Mouse (Mus musculus): ENCODE data around the gene Btbd11.
A peak's percentile ranks its signal among the peaks of the same experiment; 100 is the strongest.

Btbd11 gene

DNA sequence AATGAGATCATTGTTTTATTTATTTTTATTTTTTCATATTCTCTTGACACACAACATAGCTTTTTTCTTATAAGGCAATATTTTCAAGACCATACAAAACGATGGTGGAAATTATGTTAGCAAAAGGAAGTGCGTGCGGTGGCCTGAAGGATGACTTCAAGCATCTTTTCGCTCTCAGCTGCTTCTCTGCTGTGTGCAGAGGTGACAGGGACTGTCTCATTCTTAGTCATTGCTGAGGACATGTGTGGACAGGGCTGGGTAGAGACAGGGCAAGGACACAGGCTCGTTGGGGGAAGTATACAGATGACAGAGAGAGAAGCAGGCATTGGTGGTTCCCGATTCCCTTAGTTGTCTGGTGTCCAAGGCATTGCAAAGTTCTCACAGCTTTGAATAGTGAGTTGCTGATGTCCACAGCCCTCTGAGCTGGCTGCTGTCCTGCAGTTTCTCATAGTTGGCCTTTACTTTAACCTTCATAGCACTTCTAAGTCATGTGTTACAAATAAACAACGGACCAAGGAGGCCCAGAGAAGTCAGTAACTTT lies 135.7 kb downstream of the Btbd11 start:
- DNase-seq (ENCODE audit: low read depth): peak; percentile 41

DNA sequence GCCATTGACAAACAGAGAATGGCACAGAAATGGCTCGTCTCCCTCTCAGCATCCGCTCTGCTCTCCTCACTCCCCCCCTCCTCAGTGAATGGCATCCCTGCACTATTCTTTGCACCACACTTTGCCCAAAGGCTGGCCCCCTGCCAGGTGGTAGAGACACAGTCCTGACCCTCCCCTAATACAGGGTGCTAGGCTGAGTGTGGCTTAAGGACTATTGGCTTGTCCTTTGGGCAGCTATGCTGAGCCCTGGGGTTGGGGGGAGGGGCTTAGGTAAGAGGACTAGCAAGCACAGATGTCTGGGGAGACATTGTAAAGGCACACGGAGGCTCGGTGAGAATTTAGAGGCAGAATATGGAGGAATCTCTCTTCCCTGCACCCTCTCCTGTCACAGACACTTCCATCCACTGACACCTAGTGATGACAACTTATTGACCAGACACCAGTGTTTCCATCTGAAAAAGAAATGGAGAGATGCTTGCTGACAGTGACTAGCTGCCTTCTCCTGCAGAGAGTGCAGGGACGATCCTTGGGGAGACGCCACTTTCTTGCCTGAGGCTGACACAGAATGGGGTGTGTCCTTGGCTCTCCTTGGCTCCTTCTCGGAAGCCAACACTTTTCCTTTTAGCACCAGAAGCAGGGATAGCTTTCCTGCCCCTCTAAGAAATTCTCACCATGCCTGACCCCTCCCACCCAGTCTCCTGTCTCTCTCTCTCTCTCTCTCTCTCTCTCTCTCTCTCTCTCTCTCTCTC lies 138.8 kb downstream of the Btbd11 start:
- no peak for DNase-seq (ENCODE audit: low read depth)

DNA sequence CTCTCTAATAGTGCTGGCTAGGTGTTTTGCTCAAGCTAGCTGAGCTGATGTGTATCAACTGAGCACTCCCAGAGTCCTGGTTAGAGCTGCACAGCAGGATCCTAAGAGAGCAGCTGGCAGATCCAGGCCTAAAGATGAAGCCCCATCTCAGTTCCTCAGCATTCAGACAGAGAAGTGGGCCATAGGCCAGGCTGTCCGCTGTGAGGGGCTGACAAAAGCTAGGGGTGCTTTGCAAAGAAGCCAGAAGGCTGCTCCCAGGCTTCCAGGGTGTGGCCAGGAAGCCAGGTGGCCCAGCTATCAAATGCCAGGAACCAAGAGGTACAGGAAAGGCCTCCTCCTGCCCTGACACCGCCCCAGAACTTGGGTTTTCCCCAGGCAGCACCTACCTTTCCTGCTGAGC lies 140.0 kb downstream of the Btbd11 start:
- no peak for DNase-seq (ENCODE audit: low read depth)

DNA sequence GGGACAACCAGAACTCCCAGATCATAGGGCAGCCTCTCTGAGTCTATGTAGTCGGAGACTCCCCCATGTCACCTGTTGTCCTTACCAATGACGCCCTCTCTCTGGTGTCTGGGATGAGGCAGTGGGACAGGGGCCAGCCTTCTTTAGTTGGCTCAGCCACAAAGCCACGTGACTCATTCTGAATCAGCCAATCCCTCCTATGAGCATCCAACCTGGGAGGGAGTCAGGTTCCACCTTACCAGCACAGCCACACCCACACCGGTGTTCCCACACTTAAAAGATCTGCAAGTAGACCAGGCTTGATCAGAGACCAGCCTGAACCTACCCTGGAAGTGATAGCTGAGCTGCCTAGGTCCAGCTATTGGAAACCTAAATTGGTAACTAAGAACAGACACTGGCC lies 141.1 kb downstream of the Btbd11 start:
- no peak for DNase-seq (ENCODE audit: low read depth)

DNA sequence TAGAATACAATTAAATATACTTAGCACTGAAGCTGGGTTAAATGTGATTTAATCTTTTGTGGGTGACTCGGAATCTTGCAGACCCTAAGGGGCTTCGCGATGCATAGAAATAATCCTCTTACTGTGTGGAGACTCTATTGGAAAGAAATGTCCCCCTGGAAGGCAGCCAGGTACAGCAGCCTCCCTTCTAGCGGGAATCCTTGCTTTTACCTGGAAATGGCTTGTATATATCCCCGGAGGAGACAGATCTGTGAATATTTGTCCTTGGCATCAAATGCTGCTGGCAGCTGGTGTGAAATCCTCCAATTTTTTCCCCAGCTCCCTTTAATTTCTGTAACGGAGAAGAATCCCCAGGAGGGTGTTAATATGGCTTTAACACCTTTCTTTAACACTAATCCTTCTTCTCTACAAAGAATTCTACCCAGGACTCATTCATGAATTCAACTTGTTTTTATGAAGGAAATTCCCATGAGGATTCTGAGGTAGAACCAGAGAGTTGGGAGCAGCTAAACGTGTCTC lies 146.6 kb downstream of the Btbd11 start:
- no peak for DNase-seq (ENCODE audit: low read depth)

DNA sequence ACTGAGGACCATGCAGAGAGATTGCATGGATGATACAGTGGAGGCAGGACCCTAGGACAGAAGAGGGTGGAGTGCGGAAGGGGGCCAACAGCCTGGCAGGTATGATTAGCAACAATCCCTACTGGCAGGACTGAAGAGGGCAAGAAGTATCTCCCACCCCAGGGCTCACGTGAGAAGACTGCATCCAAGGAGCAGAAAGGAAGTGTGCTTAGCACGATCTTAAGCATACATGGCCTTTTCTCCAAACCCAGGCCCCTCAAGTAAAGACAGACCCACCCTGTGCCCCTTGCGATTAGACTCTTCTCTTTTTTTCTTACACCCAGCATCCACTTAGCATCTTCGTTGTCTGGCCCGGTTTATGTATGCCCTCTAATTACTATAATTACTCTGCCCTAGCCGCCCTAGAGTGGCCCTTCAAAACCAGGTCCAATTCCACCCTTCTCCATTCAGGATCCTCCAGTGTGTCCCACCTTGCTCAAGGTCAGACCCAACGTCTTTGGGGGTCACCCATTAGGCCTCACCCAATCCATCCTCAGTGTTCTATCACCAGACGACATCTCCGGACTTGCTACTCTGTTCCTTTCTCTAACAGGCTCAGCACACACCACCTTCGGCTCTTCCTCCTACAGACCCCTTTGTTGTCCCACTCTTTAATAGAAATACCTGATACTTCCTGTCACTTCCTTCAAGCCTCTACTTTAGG lies 151.6 kb downstream of the Btbd11 start:
- no peak for DNase-seq (ENCODE audit: low read depth)

DNA sequence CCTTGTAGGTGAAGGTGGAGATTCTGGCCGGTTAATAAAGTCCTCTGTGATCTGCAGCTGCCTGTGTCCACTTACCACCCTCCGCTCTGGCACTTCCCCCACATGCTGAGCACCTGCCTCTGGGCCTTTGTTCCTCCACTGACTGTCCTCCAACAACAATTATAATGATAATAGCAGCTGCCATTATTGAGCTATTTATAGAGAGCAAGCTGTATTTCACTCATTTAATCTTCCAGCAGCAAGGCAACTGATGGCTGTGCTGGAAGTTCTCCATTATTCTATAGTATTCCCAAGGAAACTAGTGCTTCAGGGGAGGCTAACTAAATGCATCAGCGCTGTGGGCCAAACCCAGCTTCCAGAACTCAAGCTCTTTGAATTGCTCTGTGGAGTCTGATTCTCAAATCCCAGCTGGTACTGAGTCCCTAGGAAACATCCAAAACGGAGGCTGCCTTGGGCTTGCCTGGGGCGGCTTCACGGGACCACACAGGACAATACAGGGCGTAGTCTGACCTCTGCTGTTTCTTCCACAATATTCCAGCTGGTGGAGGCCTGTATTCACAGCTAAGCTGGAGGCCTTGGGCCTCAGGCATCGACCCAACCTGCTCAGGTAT lies 153.0 kb downstream of the Btbd11 start:
- no peak for DNase-seq (ENCODE audit: low read depth)

DNA sequence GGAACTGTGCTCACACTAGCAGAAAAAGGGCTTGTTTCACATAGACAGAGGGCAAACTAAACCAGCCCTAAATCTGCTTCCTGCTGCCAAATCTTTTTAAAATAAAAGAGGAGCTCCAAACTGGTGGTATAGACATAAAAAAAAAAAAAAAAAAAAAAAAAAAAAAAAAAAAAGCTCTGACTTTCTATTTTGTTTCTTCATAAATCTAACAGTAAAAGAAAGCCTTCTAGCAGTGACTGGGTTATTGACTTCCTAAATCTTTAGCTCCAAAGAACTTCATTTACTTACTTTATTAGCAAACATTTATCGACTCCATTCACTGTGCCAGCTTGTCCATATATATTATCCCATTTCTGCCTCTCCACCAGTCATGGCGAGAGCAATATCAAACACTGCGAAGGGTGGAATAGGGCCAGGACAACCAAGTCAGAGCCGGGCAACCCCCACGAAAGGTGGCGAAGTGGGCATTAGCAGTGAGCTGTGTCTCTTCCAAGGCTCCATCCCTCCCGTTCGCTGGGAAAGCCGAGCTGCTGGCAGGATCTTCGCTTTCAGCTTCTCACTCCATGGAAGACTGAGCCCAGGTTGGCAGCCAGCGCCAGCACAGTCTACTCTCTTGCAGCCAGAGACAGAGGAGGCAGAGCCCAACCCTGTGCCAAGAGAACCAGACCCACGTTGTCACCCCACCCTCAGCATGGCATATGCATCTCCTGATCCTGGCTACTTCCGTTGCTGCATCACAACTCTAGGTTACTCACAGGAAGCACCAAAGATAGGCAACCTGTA lies 153.9 kb downstream of the Btbd11 start:
- DNase-seq (ENCODE audit: low read depth): no peak

DNA sequence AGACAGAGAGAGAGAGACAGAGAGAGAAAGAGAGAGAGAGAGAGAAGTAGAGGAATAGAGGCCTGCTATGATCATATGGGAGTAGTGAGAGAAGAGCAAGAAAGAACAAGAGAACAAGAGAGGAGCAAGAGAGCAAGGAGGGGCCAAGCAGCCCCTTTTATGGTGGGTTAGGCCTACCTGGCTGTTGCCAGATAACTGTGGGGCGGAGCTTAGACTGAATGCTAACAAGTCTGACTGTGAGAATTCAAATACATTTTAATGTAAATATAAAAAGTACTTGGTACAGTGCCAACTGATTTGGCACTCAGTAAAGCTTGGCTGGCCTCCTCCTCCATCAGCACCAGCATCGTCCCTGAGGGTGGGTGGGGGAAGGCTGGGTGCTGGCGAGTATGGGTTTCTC lies 154.9 kb downstream of the Btbd11 start:
- DNase-seq (ENCODE audit: low read depth): no peak

DNA sequence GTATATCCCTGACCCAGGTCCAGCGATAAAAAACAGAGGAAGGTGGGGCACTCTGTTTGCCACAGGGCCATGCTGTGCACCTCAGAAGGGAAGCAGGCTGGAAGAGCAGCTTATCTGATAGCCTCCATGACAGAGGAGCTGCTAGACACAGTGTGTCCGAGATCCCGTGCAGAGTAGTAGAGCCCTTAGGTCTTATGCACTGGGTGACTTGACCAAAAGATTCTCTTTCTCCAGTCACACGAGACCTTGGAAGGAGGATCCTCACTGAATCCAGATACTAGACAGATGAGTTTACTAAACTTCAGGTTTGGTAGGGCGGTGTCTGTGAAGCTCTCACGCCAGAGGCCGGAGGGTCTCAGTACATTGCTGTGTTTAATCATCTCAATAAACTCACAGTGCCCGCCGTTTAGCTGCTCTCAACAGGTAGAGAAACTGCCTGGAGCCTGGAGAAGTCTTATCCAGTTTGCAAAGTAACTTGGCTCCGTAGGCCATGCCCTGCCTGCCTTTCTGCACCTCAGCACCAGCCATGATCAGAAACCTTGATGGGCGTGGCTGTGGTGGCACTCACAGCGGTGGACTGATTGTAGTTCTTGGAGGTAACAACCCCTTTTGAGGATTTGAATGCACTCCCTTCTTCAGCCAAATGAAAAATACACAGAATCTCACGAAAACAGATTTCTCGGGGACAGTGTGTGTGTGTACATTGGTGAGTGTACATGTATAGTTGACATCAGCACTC lies 155.4 kb downstream of the Btbd11 start:
- DNase-seq (ENCODE audit: low read depth): no peak

DNA sequence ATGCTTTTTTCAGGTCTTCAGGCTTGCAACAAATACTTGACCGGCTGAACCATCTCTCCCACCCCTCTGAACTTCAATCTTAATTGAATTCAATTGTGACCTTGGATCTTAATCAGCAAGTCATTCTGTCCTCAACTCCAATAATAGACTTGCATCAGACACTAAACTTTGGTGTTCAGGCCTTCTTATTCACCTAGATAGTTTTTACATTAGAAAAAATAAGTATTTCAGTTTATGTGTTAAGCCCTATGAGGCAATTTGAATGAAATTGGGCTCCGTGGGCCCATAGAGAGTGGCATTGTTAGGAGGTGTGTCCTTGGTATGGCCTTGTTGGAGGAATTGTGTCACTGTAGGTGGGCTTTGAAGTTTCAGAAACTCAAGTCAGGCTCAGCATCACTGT lies 156.7 kb downstream of the Btbd11 start:
- no peak for DNase-seq (ENCODE audit: low read depth)

DNA sequence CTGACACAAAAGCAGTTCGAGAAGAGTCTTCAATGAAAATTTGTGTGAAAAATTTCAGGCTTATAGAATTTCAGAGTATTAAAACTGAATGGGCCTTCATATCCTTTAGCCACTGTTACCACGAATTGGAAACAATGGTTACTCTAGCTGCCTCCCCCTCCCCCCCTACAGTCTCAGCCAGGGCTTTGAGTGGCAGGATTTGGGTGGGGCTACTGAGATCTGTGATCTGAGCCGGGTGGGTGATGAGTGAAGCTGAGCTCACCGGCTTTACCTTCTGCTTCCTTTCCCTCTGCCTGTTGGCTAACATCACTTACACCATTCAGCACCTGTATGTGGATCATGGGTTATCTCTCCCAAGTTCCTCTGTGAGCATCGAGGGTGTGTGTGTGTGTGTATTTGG lies 158.4 kb downstream of the Btbd11 start:
- DNase-seq (ENCODE audit: low read depth): no peak

DNA sequence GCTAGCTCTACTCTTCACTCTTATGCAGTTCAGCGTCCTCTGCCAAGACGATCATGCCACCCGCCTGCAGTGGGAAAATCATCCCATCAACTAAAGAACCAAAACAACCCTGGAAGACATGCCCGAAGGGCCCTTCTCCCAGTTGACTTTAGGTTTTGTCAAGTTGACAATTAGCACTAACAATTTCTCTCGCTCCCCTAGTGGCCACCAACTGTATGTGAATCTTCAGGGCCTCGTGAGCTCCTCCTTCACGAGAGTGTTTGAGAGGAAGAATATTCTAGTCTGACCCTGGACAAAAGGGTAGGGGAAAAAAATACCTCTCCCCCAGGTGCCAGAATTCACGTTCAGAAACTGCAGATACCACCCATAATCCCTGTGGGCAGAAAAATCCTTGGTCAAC lies 168.6 kb downstream of the Btbd11 start:
- DNase-seq (ENCODE audit: low read depth): peak; percentile 12

DNA sequence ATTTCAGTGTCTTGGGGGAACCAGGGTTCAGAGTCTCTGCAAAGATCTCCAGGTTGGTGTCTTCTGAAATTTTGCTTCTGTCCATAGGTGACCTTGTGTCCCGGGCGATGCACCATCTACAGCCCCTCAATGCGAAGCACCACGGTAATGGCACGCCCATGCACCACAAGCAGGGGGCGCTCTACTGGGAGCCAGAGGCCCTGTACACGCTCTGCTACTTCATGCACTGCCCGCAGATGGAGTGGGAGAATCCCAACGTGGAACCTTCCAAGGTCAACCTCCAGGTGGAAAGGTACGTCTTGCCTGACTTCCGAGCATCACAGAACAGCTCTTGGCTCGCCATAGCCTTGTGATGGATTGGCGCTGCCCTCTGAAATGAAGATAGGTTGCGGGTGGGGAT lies 174.8 kb downstream of the Btbd11 start:
- DNase-seq (ENCODE audit: low read depth): no peak

DNA sequence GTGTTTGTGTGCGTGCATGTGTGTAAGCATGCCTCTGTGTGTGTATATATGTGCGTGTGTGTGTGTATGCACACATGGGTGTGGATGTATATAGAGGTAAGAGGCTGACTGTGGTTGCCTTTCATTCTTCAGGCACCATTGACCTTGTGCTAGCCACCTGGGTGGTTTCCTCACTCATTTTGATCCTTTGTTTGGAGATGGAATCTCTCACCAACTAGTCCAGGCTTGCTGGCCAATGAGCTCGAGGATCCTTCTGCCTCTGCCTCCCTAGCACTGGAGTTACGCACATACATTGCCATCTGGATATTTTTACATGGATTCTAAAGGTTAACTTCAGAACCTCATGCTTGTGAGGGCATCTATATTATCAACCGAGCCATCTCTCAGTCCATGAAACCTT lies 184.8 kb downstream of the Btbd11 start:
- DNase-seq (ENCODE audit: low read depth): no peak

DNA sequence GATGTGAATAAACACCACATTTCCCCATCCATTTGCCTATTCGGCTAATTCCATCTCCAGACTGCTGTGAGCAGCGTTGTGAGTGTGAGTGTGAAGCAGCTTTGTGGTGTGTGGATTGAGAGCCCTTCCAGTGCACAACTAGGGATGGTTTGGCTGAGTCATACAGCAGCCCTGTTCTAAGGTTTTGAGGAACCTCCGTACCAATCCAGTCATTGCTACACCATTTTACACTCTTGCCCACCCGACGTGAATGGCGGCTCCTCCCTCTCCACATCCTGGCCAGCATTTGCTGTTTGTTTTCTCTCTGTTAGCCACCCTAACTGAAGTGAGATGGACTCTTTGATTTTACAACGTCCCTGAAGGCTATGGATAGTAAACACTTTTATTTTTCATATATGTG lies 186.0 kb downstream of the Btbd11 start:
- DNase-seq (ENCODE audit: low read depth): no peak

DNA sequence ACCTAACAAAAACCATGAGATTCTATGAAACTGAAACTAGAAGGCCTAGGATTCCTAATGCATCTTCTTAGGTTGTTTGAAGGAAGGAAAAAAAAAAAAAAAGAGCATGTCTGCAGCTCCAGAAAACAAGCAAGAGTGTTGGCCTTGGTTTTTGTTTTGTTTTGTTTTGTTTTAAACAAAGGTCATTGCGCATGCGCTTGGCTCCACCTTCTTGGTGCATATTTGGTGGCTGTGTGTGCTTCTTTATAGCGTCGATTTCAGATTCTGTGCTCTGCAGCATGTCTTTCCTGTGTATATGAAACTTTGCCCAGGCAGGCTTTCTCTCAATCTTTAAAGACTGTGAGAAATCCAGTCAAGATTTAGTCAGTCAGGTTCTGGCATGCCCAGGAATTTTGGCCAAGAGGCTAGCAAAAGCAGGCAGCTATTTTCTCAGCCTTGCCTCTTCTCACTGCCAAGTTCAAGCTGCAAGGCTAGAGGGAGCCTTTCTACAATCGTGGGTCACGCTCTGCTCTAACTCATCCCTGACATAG lies 191.3 kb downstream of the Btbd11 start:
- DNase-seq (ENCODE audit: low read depth): peak; percentile 21

DNA sequence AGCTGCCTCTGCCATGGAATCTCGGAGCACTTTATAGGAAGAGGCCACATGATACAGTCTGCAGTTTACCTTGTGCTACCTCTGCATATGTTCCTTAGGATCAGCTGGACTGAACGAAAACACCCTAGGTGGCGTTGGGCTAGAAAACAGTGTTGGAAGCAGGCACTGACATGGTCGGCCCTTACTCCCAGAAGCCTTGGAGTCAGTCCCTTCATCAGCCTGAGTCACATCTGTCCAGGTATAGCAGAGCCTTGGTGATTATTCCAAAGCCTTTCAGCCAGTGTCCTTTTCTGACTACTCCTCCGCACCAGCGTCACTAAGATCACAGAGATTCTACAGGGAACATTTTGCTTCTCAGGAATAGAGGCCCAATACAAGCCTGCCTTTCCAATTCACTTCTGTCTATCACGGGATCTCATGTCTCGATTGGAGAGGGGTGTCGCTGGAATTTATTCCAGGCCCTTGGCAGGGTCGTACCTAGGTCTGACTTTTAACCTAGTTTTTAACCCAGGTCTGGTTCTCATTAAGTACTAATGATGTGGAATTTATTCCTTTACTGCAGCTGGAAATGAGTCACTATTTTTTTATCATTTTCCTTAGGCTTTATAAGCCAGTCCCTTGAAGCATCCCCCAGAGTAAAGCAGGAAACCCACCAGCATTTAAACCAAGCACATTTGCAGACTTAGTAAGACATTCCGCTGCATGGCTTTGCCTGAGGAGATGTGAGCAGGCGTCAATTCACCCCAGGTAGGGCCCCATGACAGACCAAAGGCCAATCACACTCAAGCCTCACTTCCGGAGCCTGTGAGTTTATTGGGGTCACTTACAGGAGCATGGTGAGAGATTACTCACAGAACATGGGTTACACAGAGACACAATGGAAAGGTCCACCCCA lies 192.2 kb downstream of the Btbd11 start:
- DNase-seq (ENCODE audit: low read depth): no peak

DNA sequence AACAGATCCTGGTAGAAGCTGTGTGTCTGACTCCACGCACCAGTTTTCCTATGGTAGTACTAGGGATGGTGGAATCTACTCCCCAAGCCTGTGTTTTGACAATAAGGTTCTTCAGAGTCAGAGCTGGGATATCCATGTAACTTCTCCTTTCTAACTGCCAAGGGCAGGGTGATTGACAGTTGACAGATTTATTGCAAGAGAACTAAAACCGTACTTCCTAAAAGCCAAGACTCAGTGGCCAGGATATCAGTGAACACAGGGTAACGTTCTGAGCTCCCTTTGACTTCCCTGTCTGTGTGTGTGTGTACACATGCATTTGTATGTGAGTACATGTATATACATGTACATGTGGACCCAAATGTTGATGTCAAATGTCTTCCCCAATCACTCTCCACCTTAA lies 201.1 kb downstream of the Btbd11 start:
- no peak for DNase-seq (ENCODE audit: low read depth)

DNA sequence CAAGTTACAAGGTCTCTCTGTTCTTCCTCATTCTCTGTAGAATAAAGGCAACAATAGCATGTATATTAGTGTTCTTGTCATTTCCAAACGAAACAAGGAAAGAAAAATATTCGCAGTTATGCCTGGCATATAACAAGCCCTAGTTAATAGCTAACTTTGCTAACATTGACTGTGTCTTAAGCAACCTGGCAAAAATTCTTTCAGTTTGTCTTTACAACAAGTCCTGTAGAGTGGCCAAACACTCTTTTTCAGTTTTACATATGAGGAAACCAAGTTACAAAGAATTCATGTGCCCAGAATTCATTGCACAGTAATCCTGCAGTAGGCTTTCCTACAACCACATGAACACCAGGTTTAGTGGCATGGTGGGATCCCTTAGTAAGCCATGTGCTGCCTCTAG lies 203.4 kb downstream of the Btbd11 start:
- no peak for DNase-seq (ENCODE audit: low read depth)

All from NIH3T3 (cell line).